Mouse (Mus musculus) limb, embryonic 13.5 days (tissue): Measurements from ENCODE around the gene 3300002I08Rik. TPM values are rescaled to one million over a fixed set of nuclear protein-coding genes. Genes with fewer than 3 reads are reported as not detected.

Experiments used
- ATAC-seq: fragments of 200-750 bp; cut with Nextera tagmentation; 2 replicates; pipeline ENCODE4 v1.8.0; 2017; ENCODE audit warnings: low read depth, moderate number of reproducible peaks, moderate TSS enrichment; ENCODE audit not compliant: low FRiP score
- H3K27ac ChIP-seq: fragments of 300-500 bp; sonication (generic); 2 replicates; pipeline ENCODE4 v1.5.1; 2015; ENCODE audit warnings: inconsistent platforms, mild to moderate bottlenecking, moderate library complexity
- H3K27me3 ChIP-seq: fragments of 300-500 bp; sonication (generic); 2 replicates; pipeline ENCODE4 v1.6.1; 2015; ENCODE audit warnings: mild to moderate bottlenecking, inconsistent platforms
- H3K36me3 ChIP-seq: fragments of 300-500 bp; sonication (generic); 2 replicates; pipeline ENCODE4 v1.6.1; 2015; ENCODE audit warnings: inconsistent platforms, mild to moderate bottlenecking, moderate library complexity
- H3K4me1 ChIP-seq: fragments of 300-500 bp; sonication (generic); 2 replicates; pipeline ENCODE4 v1.6.1; 2015; ENCODE audit warnings: inconsistent platforms
- H3K4me2 ChIP-seq: fragments of 300-500 bp; sonication (generic); replicated peaks from 2 replicates; pipeline ENCODE4 v1.6.1; 2015; ENCODE audit warnings: inconsistent platforms, mild to moderate bottlenecking, moderate library complexity
- H3K4me3 ChIP-seq: fragments of 300-500 bp; sonication (generic); 2 replicates; pipeline ENCODE4 v1.5.1; 2015; ENCODE audit warnings: moderate library complexity, mild to moderate bottlenecking, inconsistent platforms
- H3K9ac ChIP-seq: fragments of 300-500 bp; sonication (generic); 2 replicates; pipeline ENCODE4 v1.6.1; 2015; ENCODE audit warnings: mild to moderate bottlenecking, inconsistent platforms
- H3K9me3 ChIP-seq: fragments of 300-500 bp; sonication (generic); 2 replicates; pipeline ENCODE4 v1.6.1; 2016; ENCODE audit warnings: inconsistent platforms
- WGBS: fragments of 180-500 bp; shearing (Covaris S2); methylation state at CpG from one replicate; pipeline ENCODE4 v1.1.7; 2015; 5-methylcytosine and 5-hydroxymethylcytosine counted together
- polyA plus RNA-seq: library from polyadenylated mRNA; unstranded; fragments of >200 nt; fragmentation: Nextera tagmentation; extraction: Ambion mirVana; gene quantifications from 2 replicates; pipeline ENCODE4 v1.2.1, GENCODE M21; 2015

The 3300002I08Rik gene
- polyA plus RNA-seq, 1 experiment from 2014 or later, result 9.4 TPM

DNA sequence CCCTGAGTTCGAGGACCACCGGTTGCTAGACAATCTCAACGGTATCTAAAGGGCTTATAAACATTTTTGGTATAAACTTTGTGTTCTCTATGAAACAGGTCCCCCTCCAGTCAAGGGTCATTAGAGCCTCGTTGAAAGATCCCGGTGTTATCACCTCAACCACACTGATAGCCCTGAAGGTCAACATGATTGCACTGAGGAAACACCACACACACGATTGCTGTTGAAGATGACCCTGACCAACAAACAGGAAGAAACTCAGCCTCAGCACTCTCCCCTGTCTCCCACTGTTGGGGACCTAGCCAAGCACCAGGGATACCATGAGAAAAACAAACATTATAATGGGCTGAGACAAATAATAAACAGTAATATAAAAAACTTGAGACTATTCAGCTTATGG, 68.9 kb downstream of the 3300002I08Rik start:
- no peak for ATAC-seq
- no peaks in the 10 kb centered on the region for H3K36me3 ChIP-seq
- WGBS, result 84% methylated on average over 6 of the region's 6 CpGs

More for the DNA sequence above, 68.9 kb downstream of the 3300002I08Rik start:
- no peak overlapping the region for H3K4me3 ChIP-seq
- H3K27me3 ChIP-seq, result no peaks in the 10 kb centered on the region
- H3K4me2 ChIP-seq, result no peak overlapping the region
- H3K4me1 ChIP-seq, result no peaks in the 10 kb centered on the region
- H3K9me3 ChIP-seq, result no peaks in the 10 kb centered on the region
- H3K9ac ChIP-seq, result no peak overlapping the region
- no peak overlapping the region for H3K27ac ChIP-seq

Other genes with a start within 250 kb of the 3300002I08Rik start
- gene Zfp120, start 226.1 kb downstream of the 3300002I08Rik start, polyA plus RNA-seq, result 6.7 and 7.2 TPM in 2 replicates
- gene Gm10770, start 183.1 kb downstream of the 3300002I08Rik start, polyA plus RNA-seq, result not detected in 2 replicates
- not detected in 2 replicates for gene Gm14139, start 181.0 kb downstream of the 3300002I08Rik start, polyA plus RNA-seq
- gene Zfp937, start 144.7 kb downstream of the 3300002I08Rik start, polyA plus RNA-seq, result 10.0 and 11.3 TPM in 2 replicates
- gene Gm21994, start 107.2 kb downstream of the 3300002I08Rik start, polyA plus RNA-seq, result 6.4 and 7.4 TPM in 2 replicates
- 0.09 TPM in 1 of 2 replicates, not detected in the other for gene Gm14124, start 105.2 kb downstream of the 3300002I08Rik start, polyA plus RNA-seq
- 4.0 and 4.7 TPM in 2 replicates for gene Gm10130, start 39.1 kb downstream of the 3300002I08Rik start, polyA plus RNA-seq
- gene Zfp442, start 88.7 kb upstream of the 3300002I08Rik start, polyA plus RNA-seq, result 9.2 and 10.7 TPM in 2 replicates
- gene Zfp345, start 122.3 kb upstream of the 3300002I08Rik start, polyA plus RNA-seq, result 0.15 TPM in 1 of 2 replicates, not detected in the other
- 0.45 and 1.0 TPM in 2 replicates for gene Cst7, start 207.7 kb upstream of the 3300002I08Rik start, polyA plus RNA-seq
- 28.4 and 30.9 TPM in 2 replicates for gene Apmap, start 245.8 kb upstream of the 3300002I08Rik start, polyA plus RNA-seq